Mouse (Mus musculus) testis, adult 10 weeks (tissue): Measurements from ENCODE around the gene Ap4m1. TPM values are rescaled to one million over a fixed set of nuclear protein-coding genes. Genes with fewer than 3 reads are reported as not detected.

Experiments used
- polyA plus RNA-seq: library from polyadenylated mRNA; stranded (reverse); fragments of 350-450 nt; fragmentation: Illumina TruSeq; extraction: RNeasy Lipid Tissue Mini Kit (QIAGEN cat#74804); gene quantifications from one replicate; pipeline ENCODE4 v1.2.3, GENCODE M21; 2014; ENCODE audit warnings: low read depth, low replicate concordance

Gene Ap4m1
- 10.5 TPM for polyA plus RNA-seq

GRCm38 (mm10) chr5:138171695-138172491 lies at the start of gene Ap4m1, which contains the start of gene Mcm7:
Gene Ap4m1 (plus strand): TSS chr5:138172002.
Gene Mcm7 (minus strand): TSS chr5:138172422.

DNA sequence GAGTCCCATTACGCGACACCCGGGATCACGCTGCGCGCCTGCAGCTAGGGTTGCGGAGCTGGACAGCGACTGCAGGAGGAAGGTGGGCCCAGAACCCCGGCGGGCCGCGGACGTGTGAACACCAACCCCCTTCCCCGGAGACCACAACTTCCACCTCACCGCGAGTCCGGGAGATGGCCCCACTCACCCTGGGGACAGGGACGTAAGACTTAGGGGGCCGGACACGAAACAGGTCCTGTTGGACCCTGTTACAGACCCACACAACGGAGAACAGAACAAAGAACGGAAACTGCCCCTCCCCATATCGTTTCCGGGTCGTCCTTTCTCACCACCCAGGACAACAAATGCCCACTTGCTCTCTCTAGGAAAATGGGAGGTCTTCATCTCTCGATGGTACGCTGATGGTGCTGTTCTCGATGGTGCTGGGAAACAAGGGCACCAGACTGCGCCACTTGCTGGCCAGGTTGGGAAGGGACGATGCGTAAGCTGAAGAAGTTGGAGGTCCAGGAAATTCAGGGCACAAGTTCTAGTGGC lies 16.3 kb upstream of the Ap4m1 start, which contains the start of gene Zfp113:
Zfp113 (minus strand) TSS at position 302 of the 534 bp plus-strand sequence.

GRCm38 (mm10) chr5:138160842-138161665 lies 10.7 kb upstream of the Ap4m1 start, which contains the start of gene Cops6:
Gene Cops6 (plus strand): TSS chr5:138161071.

GRCm38 (mm10) chr5:138186950-138187638 lies 15.3 kb downstream of the Ap4m1 start, which contains the start of the genes Taf6 and Cnpy4:
Gene Taf6 (minus strand): TSS chr5:138187451.
Gene Cnpy4 (plus strand): TSS chr5:138187485.

GRCm38 (mm10) chr5:138193771-138194727 lies 22.2 kb downstream of the Ap4m1 start, which contains the start of gene Mblac1:
Gene Mblac1 (plus strand): TSS chr5:138194314.

GRCm38 (mm10) chr5:138225700-138226099 lies 53.9 kb downstream of the Ap4m1 start, which contains the start of gene Nxpe5:
Gene Nxpe5 (plus strand): TSS chr5:138225898.

Other genes starting within 250 kb of the Ap4m1 start
- not detected for gene Gjc3, start 208.9 kb upstream of the Ap4m1 start, polyA plus RNA-seq
- 0.76 TPM for gene Azgp1, start 190.5 kb upstream of the Ap4m1 start, polyA plus RNA-seq
- gene Smok3a, start 150.7 kb upstream of the Ap4m1 start, polyA plus RNA-seq = 7.5 TPM
- gene Smok3b, start 150.6 kb upstream of the Ap4m1 start, polyA plus RNA-seq = 7.3 TPM
- 5.5 TPM for gene Smok3c, start 118.8 kb upstream of the Ap4m1 start, polyA plus RNA-seq
- 16.2 TPM for gene Zkscan1, start 86.9 kb upstream of the Ap4m1 start, polyA plus RNA-seq
- gene Zscan21, start 55.1 kb upstream of the Ap4m1 start, polyA plus RNA-seq = 109 TPM
- 6.7 TPM for gene Zfp113, start 16.3 kb upstream of the Ap4m1 start, polyA plus RNA-seq
- gene Cops6, start 10.9 kb upstream of the Ap4m1 start, polyA plus RNA-seq = 89.9 TPM
- gene Mcm7, start 420 bp downstream of the Ap4m1 start, polyA plus RNA-seq = 62.1 TPM
- gene Taf6, start 15.4 kb downstream of the Ap4m1 start, polyA plus RNA-seq = 14.1 TPM
- gene Cnpy4, start 15.5 kb downstream of the Ap4m1 start, polyA plus RNA-seq = 2.8 TPM
- 0.32 TPM for gene Mblac1, start 22.3 kb downstream of the Ap4m1 start, polyA plus RNA-seq
- gene Nxpe5, start 53.9 kb downstream of the Ap4m1 start, polyA plus RNA-seq = 0.14 TPM
- gene Lamtor4, start 83.5 kb downstream of the Ap4m1 start, polyA plus RNA-seq = 0.27 TPM
- 3.5 TPM for gene BC037034, start 92.0 kb downstream of the Ap4m1 start, polyA plus RNA-seq
- not detected for gene Gal3st4, start 100.8 kb downstream of the Ap4m1 start, polyA plus RNA-seq
- 0.03 TPM for gene Gm43720, start 108.0 kb downstream of the Ap4m1 start, polyA plus RNA-seq
- 3.1 TPM for gene Gpc2, start 108.0 kb downstream of the Ap4m1 start, polyA plus RNA-seq
- gene Stag3, start 108.2 kb downstream of the Ap4m1 start, polyA plus RNA-seq = 511 TPM
- gene Pvrig, start 170.0 kb downstream of the Ap4m1 start, polyA plus RNA-seq = not detected